Mouse (Mus musculus) C2C12 (cell line): ENCODE results near the gene Akap6. TPM values are rescaled to one million over a fixed set of nuclear protein-coding genes. Genes with fewer than 3 reads are reported as not detected.
"Not testable (repeated sequence)": the region's sequence is repeated elsewhere in the genome, so short reads cannot be mapped to it uniquely, and the experiment has no call there.

ENCODE experiments used
- H3K27me3 ChIP-seq: one replicate; pipeline ENCODE4 v1.6.1; 2011; ENCODE audit not compliant: control insufficient read depth, insufficient read depth, insufficient read length
- H3K36me3 ChIP-seq: one replicate; pipeline ENCODE4 v1.6.1; 2011; ENCODE audit not compliant: control insufficient read depth, insufficient read depth
- H3K4me3 ChIP-seq: one replicate; pipeline ENCODE4 v1.5.1; 2011; ENCODE audit warnings: mild to moderate bottlenecking, control low read depth; ENCODE audit not compliant: poor library complexity, insufficient read depth, severe bottlenecking
- H3K79me2 ChIP-seq: one replicate; pipeline ENCODE4 v1.6.1; 2011; ENCODE audit not compliant: control insufficient read depth, insufficient read depth
- H3K79me3 ChIP-seq: one replicate; pipeline ENCODE4 v1.6.1; 2011; ENCODE audit warnings: low read depth, control low read depth
- H3ac ChIP-seq: one replicate; pipeline ENCODE3; 2011; ENCODE audit warnings: low read depth; ENCODE audit not compliant: control insufficient read depth, insufficient read length
- CEBPB ChIP-seq: IDR thresholded peaks from one replicate; pipeline ENCODE4 v1.6.1; 2011; ENCODE audit warnings: low read depth, mild to moderate bottlenecking, control low read depth, moderate library complexity
- CTCF ChIP-seq: IDR thresholded peaks from one replicate; pipeline ENCODE4 v1.5.1; 2011; ENCODE audit not compliant: control insufficient read depth, insufficient read depth, insufficient read length
- FOSL1 ChIP-seq: IDR thresholded peaks from one replicate; pipeline ENCODE4 v1.8.0; 2011; ENCODE audit warnings: mild to moderate bottlenecking, low read length; ENCODE audit not compliant: poor library complexity, insufficient read depth, severe bottlenecking
- MAX ChIP-seq: IDR thresholded peaks from one replicate; pipeline ENCODE4 v1.6.1; 2011; ENCODE audit warnings: mild to moderate bottlenecking, control low read depth
- MYOD1 ChIP-seq: IDR thresholded peaks from one replicate; pipeline ENCODE4 v1.6.1; 2011; ENCODE audit warnings: low read depth; ENCODE audit not compliant: control insufficient read depth, insufficient read length
- MYOG ChIP-seq: IDR thresholded peaks from one replicate; pipeline ENCODE4 v1.6.1; 2011; ENCODE audit not compliant: control insufficient read depth, insufficient read length; ENCODE audit errors: extremely low read depth
- USF1 ChIP-seq: IDR thresholded peaks from one replicate; pipeline ENCODE4 v1.6.1; 2011; ENCODE audit warnings: low read depth, mild to moderate bottlenecking, control low read depth, moderate library complexity
- polyA plus RNA-seq: library from polyadenylated mRNA; unstranded; fragments of >200 nt; fragmentation: generic; extraction: Trizol; gene quantifications from one replicate; pipeline ENCODE4 v1.2.1, GENCODE M21; 2012; ENCODE audit warnings: missing spikeins

Gene Akap6
- polyA plus RNA-seq, 1 experiment = 0.51 TPM

GRCm38 (mm10) chr12:52719681-52720080 lies 20.5 kb downstream of the Akap6 start:
- H3K79me2 ChIP-seq = no peaks in the 10 kb centered on the region
- no peaks in the 10 kb centered on the region for H3K79me3 ChIP-seq
- no peak overlapping the region for H3K4me3 ChIP-seq
- no peaks in the 10 kb centered on the region for H3K27me3 ChIP-seq
- TF ChIP-seq MYOD1 (no peak), FOSL1 (no peak), MYOG (no peak), CTCF (no peak), CEBPB (no peak), USF1 (no peak), MAX (no peak)
- H3ac ChIP-seq = no peak overlapping the region
- H3K36me3 ChIP-seq = no peaks in the 10 kb centered on the region

- not testable (repeated sequence) for H3K79me2 ChIP-seq, H3ac ChIP-seq, H3K4me3 ChIP-seq, H3K79me3 ChIP-seq, H3K36me3 ChIP-seq, H3K27me3 ChIP-seq
Measured at GRCm38 (mm10) chr12:52724039-52724615, 24.9 kb downstream of the Akap6 start.

GRCm38 (mm10) chr12:52726434-52727231 lies 27.4 kb downstream of the Akap6 start:
- no peak overlapping the region for H3K4me3 ChIP-seq

GRCm38 (mm10) chr12:52729396-52729795 lies 30.2 kb downstream of the Akap6 start:
- Histone ChIP-seq H3ac (no peak overlapping the region), H3K27me3 (no peaks in the 10 kb centered on the region), H3K36me3 (no peaks in the 10 kb centered on the region), H3K4me3 (no peak overlapping the region), H3K79me3 (no peaks in the 10 kb centered on the region), H3K79me2 (no peaks in the 10 kb centered on the region)
- TF ChIP-seq FOSL1 (no peak), MAX (no peak), USF1 (no peak), MYOG (no peak), CEBPB (no peak)

More at GRCm38 (mm10) chr12:52726434-52727231, 27.4 kb downstream of the Akap6 start:
- H3K79me3 ChIP-seq = no peaks in the 10 kb centered on the region
- no peaks in the 10 kb centered on the region for H3K79me2 ChIP-seq
- no peaks in the 10 kb centered on the region for H3K27me3 ChIP-seq
- TF ChIP-seq MAX (no peak), FOSL1 (no peak), MYOD1 (no peak), USF1 (no peak), CEBPB (no peak), MYOG (no peak), CTCF (no peak)
- no peaks in the 10 kb centered on the region for H3K36me3 ChIP-seq
- H3ac ChIP-seq = no peak overlapping the region

GRCm38 (mm10) chr12:52735161-52735560 lies 36.0 kb downstream of the Akap6 start:
- not testable (repeated sequence) for H3ac ChIP-seq, H3K27me3 ChIP-seq, H3K36me3 ChIP-seq, H3K79me3 ChIP-seq, H3K4me3 ChIP-seq, H3K79me2 ChIP-seq

- H3K79me2 ChIP-seq = no peaks in the 10 kb centered on the region
- no peak overlapping the region for H3K4me3 ChIP-seq
- no peaks in the 10 kb centered on the region for H3K79me3 ChIP-seq
- no peaks in the 10 kb centered on the region for H3K27me3 ChIP-seq
- no peak overlapping the region for H3ac ChIP-seq
- TF ChIP-seq MYOG = no peak
- TF ChIP-seq FOSL1 = no peak
- no peak for TF ChIP-seq USF1
- no peak for TF ChIP-seq MYOD1
- no peak for TF ChIP-seq CEBPB
- H3K36me3 ChIP-seq = no peaks in the 10 kb centered on the region
Measured at GRCm38 (mm10) chr12:52737151-52737550, 38.0 kb downstream of the Akap6 start.
